Mouse (Mus musculus) kidney, adult 8-10 months (tissue): Measurements from ENCODE around the gene Armc2.
A peak's percentile ranks its signal among the peaks of the same experiment; 100 is the strongest.

Source experiments
- DNase-seq, 2 experiments: peaks; one replicate each; pipeline ENCODE4 v3.0.0; 2022

Armc2 gene

GRCm38 (mm10) chr10:42018016-42018949 lies at the start of gene Armc2:
Gene Armc2 (minus strand): TSS chr10:42018442.
- DNase-seq, result peak; percentile 60 to 61

- no peak for DNase-seq
Observed at GRCm38 (mm10) chr10:42064446-42064845, 46.2 kb upstream of the Armc2 start.

GRCm38 (mm10) chr10:42059522-42059921 lies 41.3 kb upstream of the Armc2 start:
- DNase-seq, result no peak

- no peak for DNase-seq
Observed at GRCm38 (mm10) chr10:42057746-42058145, 39.5 kb upstream of the Armc2 start.

- DNase-seq, result no peak
Observed at GRCm38 (mm10) chr10:42057231-42057601, 39.0 kb upstream of the Armc2 start.

- DNase-seq, result no peak
Observed at GRCm38 (mm10) chr10:42056486-42057230, 38.4 kb upstream of the Armc2 start.

- no peak for DNase-seq
Observed at GRCm38 (mm10) chr10:42055224-42056165, 37.3 kb upstream of the Armc2 start.

- no peak for DNase-seq
Observed at GRCm38 (mm10) chr10:42051069-42051468, 32.8 kb upstream of the Armc2 start.

- DNase-seq, result no peak
Observed at GRCm38 (mm10) chr10:42048648-42049047, 30.4 kb upstream of the Armc2 start.

GRCm38 (mm10) chr10:42044574-42044973 lies 26.3 kb upstream of the Armc2 start:
- no peak for DNase-seq

- DNase-seq, result no peak
Observed at GRCm38 (mm10) chr10:42043307-42043706, 25.1 kb upstream of the Armc2 start.

- no peak for DNase-seq
Observed at GRCm38 (mm10) chr10:42042881-42043280, 24.6 kb upstream of the Armc2 start.

GRCm38 (mm10) chr10:42042087-42042486 lies 23.8 kb upstream of the Armc2 start:
- DNase-seq, result no peak

GRCm38 (mm10) chr10:42038571-42038970 lies 20.3 kb upstream of the Armc2 start:
- DNase-seq, result peak in 1 of 2 experiments; percentile 25

GRCm38 (mm10) chr10:42037301-42037870 lies 19.1 kb upstream of the Armc2 start:
- DNase-seq, result no peak

- no peak for DNase-seq
Observed at GRCm38 (mm10) chr10:42036846-42037245, 18.6 kb upstream of the Armc2 start.

GRCm38 (mm10) chr10:42033571-42033970 lies 15.3 kb upstream of the Armc2 start:
- DNase-seq, result no peak

- peak; percentile 92 to 95 for DNase-seq
Observed at GRCm38 (mm10) chr10:42031021-42031420, 12.8 kb upstream of the Armc2 start.

GRCm38 (mm10) chr10:42029502-42029901 lies 11.3 kb upstream of the Armc2 start:
- no peak for DNase-seq

GRCm38 (mm10) chr10:42027337-42027736 lies 9.1 kb upstream of the Armc2 start:
- DNase-seq, result no peak

GRCm38 (mm10) chr10:42024406-42024805 lies 6.2 kb upstream of the Armc2 start:
- no peak for DNase-seq

- no peak for DNase-seq
Observed at GRCm38 (mm10) chr10:42021536-42021935, 3.3 kb upstream of the Armc2 start.
